Mouse (Mus musculus): ENCODE results near the gene Zc3h10. TPM values are rescaled to one million over a fixed set of nuclear protein-coding genes. Genes with fewer than 3 reads are reported as not detected.

Zc3h10 gene
- polyA plus RNA-seq, 1 experiment from 2014 or later, result 5.0 TPM

- Histone ChIP-seq H3K27ac (ENCODE audit: low read depth) (peak overlapping the region; percentile 93; the same call in 1 of the 2 replicates), H3K9ac (replicated peaks) (peak overlapping the region; percentile 93), H3K9me3 (ENCODE audit: low read length) (no peaks in the 10 kb centered on the region), H3K4me1 (ENCODE audit: insufficient read depth) (peaks cover 14% of the 10 kb centered on the region), H3K36me3 (replicated peaks; ENCODE audit: insufficient read depth, low read length) (peaks cover 30% of the 10 kb centered on the region), H3K4me2 (ENCODE audit: low read depth, low read length) (peak overlapping the region; percentile 100), H3K4me3 (ENCODE audit: low read depth, low read length) (peak overlapping the region; percentile 90), H3K27me3 (ENCODE audit: insufficient read depth, low read length) (no peaks in the 10 kb centered on the region)
- ATAC-seq, result no peak
- TF ChIP-seq CTCF (IDR thresholded peaks at IDR 0.05; ENCODE audit: low read depth), result no peak
- TF ChIP-seq EP300 (IDR thresholded peaks at IDR 0.05; ENCODE audit: low read depth), result no peak
- no peak for DNase-seq
- WGBS (ENCODE audit: insufficient replicate concordance), result 22% methylated on average over 11 of the region's 11 CpGs
Observed at GRCm38 (mm10) chr10:128524111-128524731, 23.4 kb downstream of the Zc3h10 start.

DNA sequence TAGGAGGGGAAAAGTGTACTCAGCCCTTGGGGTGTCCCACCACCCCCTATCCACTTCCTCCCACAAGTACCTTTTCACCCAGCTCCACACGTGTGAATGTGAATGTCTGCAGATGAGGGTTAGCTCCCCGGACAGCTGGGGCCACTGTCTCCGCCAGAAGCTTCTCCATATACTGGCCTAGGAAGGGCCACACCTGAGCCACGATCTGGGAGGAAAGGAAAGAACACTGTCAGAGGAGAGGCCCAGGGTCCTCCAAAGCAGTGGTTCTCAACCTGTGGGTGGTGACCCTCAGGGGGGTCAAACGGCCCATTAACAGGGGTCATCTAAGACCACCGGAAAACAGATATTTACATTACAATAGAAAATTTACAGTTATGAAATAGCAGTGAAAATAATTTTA is 25.2 kb downstream of the Zc3h10 start:
- TF ChIP-seq EP300 (IDR thresholded peaks at IDR 0.05; ENCODE audit: low read depth) (no peak), CTCF (IDR thresholded peaks at IDR 0.05; ENCODE audit: low read depth) (no peak)
- Histone ChIP-seq H3K9ac (replicated peaks) (no peak overlapping the region), H3K4me1 (ENCODE audit: insufficient read depth) (peaks cover 14% of the 10 kb centered on the region), H3K27me3 (ENCODE audit: insufficient read depth, low read length) (no peaks in the 10 kb centered on the region), H3K36me3 (replicated peaks; ENCODE audit: insufficient read depth, low read length) (peaks cover 41% of the 10 kb centered on the region), H3K9me3 (ENCODE audit: low read length) (no peaks in the 10 kb centered on the region), H3K4me2 (ENCODE audit: low read depth, low read length) (no peak overlapping the region), H3K4me3 (ENCODE audit: low read depth, low read length) (no peak overlapping the region), H3K27ac (ENCODE audit: low read depth) (no peak overlapping the region)
- 77% methylated on average over 6 of the region's 6 CpGs for WGBS (ENCODE audit: insufficient replicate concordance)
- DNase-seq, result no peak
- ATAC-seq, result no peak

GRCm38 (mm10) chr10:128520591-128520990 is 27.0 kb downstream of the Zc3h10 start:
- no peak overlapping the region for H3K27ac ChIP-seq (ENCODE audit: low read depth)
- no peak overlapping the region for H3K4me3 ChIP-seq (ENCODE audit: low read depth, low read length)
- no peak for TF ChIP-seq CTCF (IDR thresholded peaks at IDR 0.05; ENCODE audit: low read depth)
- TF ChIP-seq EP300 (IDR thresholded peaks at IDR 0.05; ENCODE audit: low read depth), result no peak
- peaks cover 49% of the 10 kb centered on the region for H3K36me3 ChIP-seq (replicated peaks; ENCODE audit: insufficient read depth, low read length)
- peaks cover 11% of the 10 kb centered on the region for H3K4me1 ChIP-seq (ENCODE audit: insufficient read depth)
- WGBS (ENCODE audit: insufficient replicate concordance), result 88% methylated on average over 16 of the region's 16 CpGs
- ATAC-seq (no peak), DNase-seq (no peak)
- H3K9ac ChIP-seq (replicated peaks), result no peak overlapping the region
- H3K9me3 ChIP-seq (ENCODE audit: low read length), result no peaks in the 10 kb centered on the region
- no peak overlapping the region for H3K4me2 ChIP-seq (ENCODE audit: low read depth, low read length)
- no peaks in the 10 kb centered on the region for H3K27me3 ChIP-seq (ENCODE audit: insufficient read depth, low read length)

DNA sequence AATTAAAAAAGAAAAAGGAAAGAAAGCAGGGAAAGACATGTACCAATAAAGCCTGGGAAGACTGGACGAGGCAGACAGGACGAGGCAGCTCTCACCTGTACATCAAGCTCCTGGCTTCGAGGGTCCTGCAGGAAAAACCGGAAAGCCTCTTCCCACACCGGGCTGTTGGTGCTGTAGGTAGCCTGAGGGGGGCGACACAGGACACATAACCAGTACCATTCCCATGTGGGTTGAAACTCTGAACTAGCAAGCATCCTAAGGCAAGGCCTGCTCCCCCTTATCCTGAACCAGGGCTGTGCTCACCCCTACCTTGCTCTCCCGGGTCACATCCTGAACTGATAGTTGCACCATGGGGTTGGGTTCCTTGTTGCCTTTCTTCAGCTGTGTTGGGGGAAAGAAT is 28.7 kb downstream of the Zc3h10 start:
- TF ChIP-seq CTCF (IDR thresholded peaks at IDR 0.05; ENCODE audit: low read depth) (peak; percentile 74), EP300 (IDR thresholded peaks at IDR 0.05; ENCODE audit: low read depth) (no peak)

GRCm38 (mm10) chr10:128516677-128517076 is 30.9 kb downstream of the Zc3h10 start:
- Histone ChIP-seq H3K9me3 (ENCODE audit: low read length) (no peaks in the 10 kb centered on the region), H3K4me2 (ENCODE audit: low read depth, low read length) (no peak overlapping the region), H3K4me3 (ENCODE audit: low read depth, low read length) (no peak overlapping the region), H3K9ac (replicated peaks) (no peak overlapping the region), H3K27me3 (ENCODE audit: insufficient read depth, low read length) (no peaks in the 10 kb centered on the region), H3K4me1 (ENCODE audit: insufficient read depth) (no peaks in the 10 kb centered on the region), H3K27ac (ENCODE audit: low read depth) (no peak overlapping the region), H3K36me3 (replicated peaks; ENCODE audit: insufficient read depth, low read length) (peaks cover 59% of the 10 kb centered on the region)
- WGBS (ENCODE audit: insufficient replicate concordance), result 34% methylated on average over 6 of the region's 6 CpGs
- DNase-seq (no peak), ATAC-seq (0 out of 2 replicates have a peak, but pooled peaks have one; percentile 33)
- TF ChIP-seq CTCF (IDR thresholded peaks at IDR 0.05; ENCODE audit: low read depth), result no peak
- no peak for TF ChIP-seq EP300 (IDR thresholded peaks at IDR 0.05; ENCODE audit: low read depth)

More for the DNA sequence above, 28.7 kb downstream of the Zc3h10 start:
- WGBS (ENCODE audit: insufficient replicate concordance), result 84% methylated on average over 7 of the region's 7 CpGs
- ATAC-seq, result peak; percentile 55; the same call in 1 of the 2 replicates
- H3K36me3 ChIP-seq (replicated peaks; ENCODE audit: insufficient read depth, low read length), result peaks cover 57% of the 10 kb centered on the region
- no peak overlapping the region for H3K27ac ChIP-seq (ENCODE audit: low read depth)
- H3K4me1 ChIP-seq (ENCODE audit: insufficient read depth), result no peaks in the 10 kb centered on the region
- no peak overlapping the region for H3K4me2 ChIP-seq (ENCODE audit: low read depth, low read length)
- peak; percentile 61 for DNase-seq
- no peak overlapping the region for H3K9ac ChIP-seq (replicated peaks)
- H3K4me3 ChIP-seq (ENCODE audit: low read depth, low read length), result no peak overlapping the region
- no peaks in the 10 kb centered on the region for H3K27me3 ChIP-seq (ENCODE audit: insufficient read depth, low read length)
- H3K9me3 ChIP-seq (ENCODE audit: low read length), result no peaks in the 10 kb centered on the region

DNA sequence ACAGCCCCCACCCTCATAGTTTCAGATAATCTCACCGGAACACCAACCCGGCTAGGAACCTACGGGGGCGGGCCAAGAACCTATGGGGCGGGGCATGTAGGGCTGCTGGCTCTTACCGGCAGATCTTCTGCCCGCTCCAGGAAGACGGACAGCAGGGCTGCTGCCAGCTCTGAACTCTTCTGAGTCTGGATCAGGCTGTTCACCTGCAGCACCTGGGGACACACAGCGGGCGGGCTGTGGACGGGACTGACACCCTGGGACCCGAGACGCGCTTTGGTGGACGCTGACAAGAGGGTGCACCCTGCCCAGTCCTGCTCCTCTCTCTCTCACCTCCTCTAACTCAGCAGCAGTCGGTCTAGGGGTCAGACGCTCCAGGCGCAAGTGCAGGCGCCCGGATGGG is 31.5 kb downstream of the Zc3h10 start:
- TF ChIP-seq EP300 (IDR thresholded peaks at IDR 0.05; ENCODE audit: low read depth) (no peak), CTCF (IDR thresholded peaks at IDR 0.05; ENCODE audit: low read depth) (no peak)
- H3K4me3 ChIP-seq (ENCODE audit: low read depth, low read length), result no peak overlapping the region
- 76% methylated on average over 20 of the region's 20 CpGs for WGBS (ENCODE audit: insufficient replicate concordance)
- H3K9me3 ChIP-seq (ENCODE audit: low read length), result no peaks in the 10 kb centered on the region
- H3K4me1 ChIP-seq (ENCODE audit: insufficient read depth), result no peaks in the 10 kb centered on the region
- no peaks in the 10 kb centered on the region for H3K27me3 ChIP-seq (ENCODE audit: insufficient read depth, low read length)
- peaks cover 58% of the 10 kb centered on the region for H3K36me3 ChIP-seq (replicated peaks; ENCODE audit: insufficient read depth, low read length)
- no peak for ATAC-seq
- no peak for DNase-seq
- H3K27ac ChIP-seq (ENCODE audit: low read depth), result no peak overlapping the region
- H3K4me2 ChIP-seq (ENCODE audit: low read depth, low read length), result no peak overlapping the region
- H3K9ac ChIP-seq (replicated peaks), result no peak overlapping the region
